Mouse (Mus musculus): ENCODE results near the gene Fbxo31.

The Fbxo31 gene

GRCm38 (mm10) chr8:121551065-121551985 is 27.3 kb downstream of the Fbxo31 start:
- peak in 1 of 2 experiments; percentile 33 for DNase-seq

GRCm38 (mm10) chr8:121550056-121550455 is 28.6 kb downstream of the Fbxo31 start:
- DNase-seq, result peak in 1 of 2 experiments; percentile 25

DNA sequence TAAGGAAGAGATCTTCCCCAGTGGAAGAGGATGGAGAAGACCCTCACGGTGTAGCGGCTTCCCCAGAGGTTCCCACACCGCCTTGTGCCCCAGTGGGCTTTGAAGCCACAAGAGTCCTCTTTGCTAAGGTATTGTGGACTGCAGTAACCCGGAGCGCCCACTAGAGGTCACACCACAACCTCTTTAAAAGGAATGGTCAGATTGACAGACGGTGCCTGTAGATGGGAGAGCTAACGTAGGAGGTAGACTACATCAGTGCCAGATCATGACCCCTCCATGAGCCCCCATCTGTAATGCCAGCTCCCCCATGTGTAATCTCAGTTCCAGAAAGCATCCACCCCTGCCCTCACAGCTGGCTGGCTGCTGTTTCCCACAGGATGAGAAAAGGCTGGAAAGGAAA is 31.5 kb downstream of the Fbxo31 start:
- DNase-seq, result peak; percentile 75 to 83

GRCm38 (mm10) chr8:121544936-121545335 is 33.7 kb downstream of the Fbxo31 start:
- DNase-seq, result peak in 1 of 2 experiments; percentile 28

DNA sequence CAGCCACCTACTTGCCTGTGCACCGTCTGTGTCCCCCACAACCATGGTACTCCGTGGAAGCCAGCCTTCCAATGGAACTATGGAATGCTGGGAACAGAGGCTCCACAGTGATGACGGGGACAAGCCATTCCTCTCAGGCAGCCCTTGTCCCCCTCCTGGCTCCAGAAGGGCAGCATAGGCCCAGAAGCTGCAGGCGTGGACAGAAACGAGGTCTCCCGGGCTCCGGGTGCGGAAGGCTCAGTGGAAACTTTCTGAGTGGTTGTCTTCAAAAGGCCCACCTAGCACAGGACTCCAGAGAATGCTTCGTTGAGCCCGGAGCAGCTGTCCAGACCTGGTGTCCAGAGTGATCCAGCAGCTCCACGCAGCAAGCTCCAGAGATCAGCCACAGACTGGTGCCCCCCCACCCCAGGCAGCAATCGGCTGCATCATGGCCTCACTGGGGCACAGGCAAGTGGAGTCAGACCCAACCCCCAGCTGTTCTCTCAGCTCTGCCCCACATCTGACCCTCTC is 34.3 kb downstream of the Fbxo31 start, which contains the start of gene 1700018B08Rik:
TSS of gene 1700018B08Rik (minus strand) at position 45 of the 510 bp plus-strand sequence.
- peak in 1 of 2 experiments; percentile 19 for DNase-seq

DNA sequence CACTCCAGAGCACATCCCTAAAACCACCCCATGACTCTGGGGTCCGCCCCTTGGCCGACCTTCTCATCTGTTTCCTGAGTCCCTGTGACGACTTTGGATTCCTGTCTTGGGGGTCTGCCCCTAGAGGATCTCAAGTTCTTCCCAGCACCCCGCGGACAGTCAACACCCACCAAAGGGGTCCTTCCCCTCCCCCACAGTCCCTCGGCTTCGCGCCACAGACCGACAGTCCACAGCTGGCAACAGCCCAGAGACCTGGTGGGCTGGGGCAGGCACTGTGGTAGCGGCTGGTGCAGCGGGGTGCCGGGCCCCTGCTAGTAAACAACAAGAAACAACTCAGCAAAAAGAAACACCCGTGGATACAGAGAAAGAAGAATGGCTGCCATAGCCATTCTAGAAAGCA is 35.7 kb downstream of the Fbxo31 start:
- peak in 1 of 2 experiments; percentile 33 for DNase-seq

- peak in 1 of 2 experiments; percentile 28 for DNase-seq
These were observed 36.7 kb downstream of the Fbxo31 start for GRCm38 (mm10) chr8:121541862-121542261.

DNA sequence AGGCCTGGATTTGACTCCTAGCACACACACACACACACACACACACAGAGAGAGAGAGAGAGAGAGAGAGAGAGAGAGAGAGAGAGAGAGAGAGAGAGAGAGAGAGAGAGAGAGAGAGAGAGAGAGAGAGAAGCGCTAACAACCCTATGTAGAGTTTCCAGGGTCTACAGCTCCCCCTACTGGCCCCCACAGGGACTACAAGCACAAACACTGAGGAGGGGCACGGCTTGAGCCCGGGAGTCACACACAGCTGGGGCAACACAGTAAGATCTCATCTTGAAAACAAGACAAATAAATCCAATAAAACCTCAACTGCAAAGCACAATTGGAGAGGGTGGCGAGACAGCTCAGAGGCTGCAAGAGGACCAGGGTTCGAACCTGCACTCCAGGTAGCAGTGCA is 46.2 kb downstream of the Fbxo31 start:
- peak; percentile 42 to 58 for DNase-seq

DNA sequence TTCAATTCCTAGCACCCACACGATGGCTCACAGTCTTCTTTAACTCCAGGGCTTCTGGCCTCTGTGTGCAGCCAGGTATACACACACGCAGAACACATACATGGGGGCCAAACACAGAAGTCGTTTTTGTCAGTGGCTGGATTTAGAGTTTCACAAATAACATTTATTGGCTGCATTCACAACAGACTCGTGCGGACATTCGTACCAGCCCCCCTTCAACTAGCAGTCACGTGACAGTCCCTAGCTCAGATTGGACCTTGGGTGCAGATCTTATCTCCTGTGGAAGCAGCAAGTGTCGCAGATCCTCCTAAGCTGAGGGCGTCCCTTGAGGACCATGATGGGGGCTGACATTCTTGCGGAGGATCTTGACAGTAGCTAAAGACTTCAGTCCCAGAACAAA is 48.0 kb downstream of the Fbxo31 start:
- DNase-seq, result peak in 1 of 2 experiments; percentile 14

GRCm38 (mm10) chr8:121528790-121529189 is 49.8 kb downstream of the Fbxo31 start:
- DNase-seq, result peak; percentile 19 to 61

DNA sequence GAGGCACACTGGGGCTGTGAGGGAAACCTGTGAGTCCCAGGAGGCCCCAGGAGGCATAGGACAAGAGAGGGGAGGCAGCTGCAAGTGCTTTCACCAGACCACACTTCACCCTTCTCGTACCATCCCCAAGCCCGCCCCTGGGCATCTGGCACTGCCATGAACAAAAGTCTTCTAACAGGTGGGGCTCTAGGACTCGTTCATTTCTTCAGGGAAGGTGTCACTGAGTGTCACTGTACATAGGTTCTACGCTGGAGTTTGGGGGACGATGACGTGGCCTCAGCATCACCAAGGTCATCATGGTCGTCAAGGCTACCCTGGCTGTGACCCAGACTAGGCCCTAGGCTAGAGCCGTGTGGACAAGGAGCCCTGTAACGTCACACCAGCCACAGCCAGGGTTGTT is 50.9 kb downstream of the Fbxo31 start:
- peak in 1 of 2 experiments; percentile 20 for DNase-seq

DNA sequence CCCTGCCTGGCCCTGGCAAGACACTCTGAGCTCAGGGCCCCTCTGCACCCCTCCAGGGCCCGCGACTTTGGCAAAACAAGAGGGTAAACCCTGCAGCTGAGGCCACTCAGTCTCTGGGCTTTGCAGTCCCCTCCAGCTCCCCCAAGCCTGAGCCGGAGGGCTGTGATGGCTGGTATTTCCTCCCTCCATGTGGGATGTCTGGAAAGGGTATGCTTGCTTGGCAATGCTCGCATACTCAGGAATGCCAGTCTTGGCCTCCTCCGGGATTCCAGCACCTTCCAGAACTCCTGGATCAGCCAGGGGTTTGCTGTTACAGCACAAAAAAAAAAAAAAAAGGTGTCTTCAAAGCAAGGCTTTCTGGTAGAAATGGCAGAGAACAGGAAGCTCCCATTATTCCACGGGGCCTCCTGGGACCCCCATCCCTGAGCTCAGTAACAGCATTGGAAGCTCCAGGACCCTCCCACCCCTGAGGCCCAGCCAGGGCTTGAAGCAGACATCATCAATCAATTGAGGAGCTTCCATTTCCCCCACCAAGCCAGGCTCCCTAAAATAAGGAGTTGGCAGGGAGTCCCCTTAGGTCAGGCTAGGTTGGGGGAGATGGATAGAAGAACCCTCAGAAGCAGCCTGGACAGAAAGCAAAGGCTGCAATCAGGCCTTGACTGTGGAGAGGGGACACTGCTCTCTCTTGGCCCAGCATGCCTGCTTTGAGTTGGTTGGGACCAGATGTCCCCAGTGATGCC is 51.6 kb downstream of the Fbxo31 start:
- DNase-seq, result peak in 1 of 2 experiments; percentile 42

DNA sequence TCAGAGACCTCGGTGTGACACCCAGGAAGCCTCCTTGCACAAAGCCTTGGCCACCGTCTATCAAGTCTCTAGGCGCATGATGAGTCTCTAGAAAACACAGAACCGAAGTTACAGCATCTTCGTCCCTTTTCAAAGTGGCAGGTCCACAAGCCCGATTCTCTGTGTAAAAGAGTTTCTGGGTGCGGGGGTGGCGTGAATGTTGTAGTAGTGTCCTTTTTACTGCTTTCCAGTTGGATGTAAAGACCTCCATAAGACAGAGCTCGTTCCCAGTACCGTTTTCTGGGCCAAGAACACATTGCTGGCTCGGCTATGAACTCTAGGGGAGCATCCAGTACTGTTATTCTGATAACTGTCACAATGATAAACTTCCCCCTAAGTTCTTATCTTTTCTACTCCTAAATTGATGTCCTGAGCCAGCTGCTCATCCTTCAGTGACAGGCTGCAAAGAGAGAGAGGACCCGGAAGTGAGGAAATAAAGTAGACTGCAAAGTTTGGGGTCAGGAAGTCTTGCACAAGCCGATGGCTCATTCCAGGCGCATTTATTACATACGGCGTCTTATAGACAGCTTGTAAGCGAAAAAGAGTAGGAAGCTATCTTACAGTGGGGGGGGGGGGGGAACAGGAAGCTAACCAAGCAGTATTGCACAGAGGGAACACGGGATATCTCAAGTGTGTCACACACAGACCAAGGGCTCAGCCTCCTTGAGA is 53.3 kb downstream of the Fbxo31 start:
- DNase-seq, result peak in 1 of 2 experiments; percentile 38

GRCm38 (mm10) chr8:121513429-121513828 is 65.2 kb downstream of the Fbxo31 start:
- DNase-seq, result peak; percentile 80 to 90

DNA sequence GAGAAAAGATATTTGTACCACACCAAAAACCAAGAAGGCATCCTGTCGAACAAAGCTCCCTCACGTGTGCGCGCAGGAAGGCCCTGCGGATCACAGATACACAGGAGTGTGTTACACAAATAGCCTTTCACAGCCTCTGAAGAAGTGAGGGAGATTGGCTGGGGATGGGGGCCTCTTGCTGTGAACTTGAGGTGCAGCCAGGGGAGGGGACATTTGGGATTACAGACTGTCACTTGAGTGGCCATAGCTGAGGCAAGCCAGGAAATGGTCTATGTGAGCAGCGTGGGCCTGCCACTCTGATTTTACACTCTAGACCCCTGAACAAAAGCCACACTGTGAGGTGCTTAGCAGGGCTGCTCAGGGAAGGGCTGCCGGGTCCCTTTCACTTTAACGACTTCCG is 66.9 kb downstream of the Fbxo31 start:
- no peak for DNase-seq
